Mouse (Mus musculus) lung, postnatal 0 days (tissue): ENCODE data around the gene Enpp1.

ENCODE experiments used
- CTCF ChIP-seq: IDR thresholded peaks from 2 replicates; pipeline ENCODE4 v1.5.1; 2016; ENCODE audit warnings: antibody characterized with exemption, mild to moderate bottlenecking
- EP300 ChIP-seq: IDR thresholded peaks from 2 replicates; pipeline ENCODE4 v1.6.1; 2016; ENCODE audit warnings: antibody characterized with exemption, mild to moderate bottlenecking, control low read depth

GRCm38 (mm10) chr10:24640186-24640875, 71.6 kb downstream of the Enpp1 start:
- TF ChIP-seq EP300 = no peak
- no peak for TF ChIP-seq CTCF
